Mouse (Mus musculus): ENCODE results near the gene Gpr180. TPM values are rescaled to one million over a fixed set of nuclear protein-coding genes. Genes with fewer than 3 reads are reported as not detected.
A peak's percentile ranks its signal among the peaks of the same experiment; 100 is the strongest.

The Gpr180 gene
- total and polyA plus RNA-seq, 3 experiments: 9.6 to 23.0 (median 21.1) TPM

DNA sequence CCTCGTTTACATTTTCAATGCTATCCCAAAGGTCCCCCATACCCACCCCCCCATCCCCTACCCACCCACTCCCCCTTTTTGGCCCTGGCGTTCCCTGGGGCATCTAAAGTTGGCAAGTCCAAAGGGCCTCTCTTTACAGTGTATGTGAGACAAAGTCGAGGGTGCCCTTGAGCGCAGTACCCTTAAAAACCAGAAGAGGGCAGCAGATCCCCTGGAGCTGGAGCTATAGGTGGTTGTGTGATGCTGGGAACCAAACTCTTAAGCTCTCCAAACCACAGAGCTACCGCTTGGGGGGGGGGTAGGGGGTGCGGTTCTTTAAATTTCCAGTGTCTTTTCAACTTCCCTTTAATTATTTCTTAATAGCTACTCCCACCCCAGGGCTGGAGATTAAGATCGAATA, 66.1 kb downstream of the Gpr180 start:
- no peak for DNase-seq (ENCODE audit: low spot score)
- no peaks in the 10 kb centered on the region for H3K27me3 ChIP-seq (ENCODE audit: insufficient read depth, low read length)
- H3K36me3 ChIP-seq (replicated peaks): no peaks in the 10 kb centered on the region
- H3K9me3 ChIP-seq (replicated peaks): peaks cover 9% of the 10 kb centered on the region
- TF ChIP-seq POLR2AphosphoS5 (IDR thresholded peaks at IDR 0.05; ENCODE audit: insufficient replicate concordance, low read depth, low read length): no peak
- no peak for TF ChIP-seq TAL1 (conservative IDR thresholded peaks at IDR 0.05; ENCODE audit: low read depth, low read length)
- TF ChIP-seq GATA2 (IDR thresholded peaks at IDR 0.05; ENCODE audit: borderline replicate concordance, low read depth, low read length): no peak
- TF ChIP-seq GATA1 (IDR thresholded peaks at IDR 0.05; ENCODE audit: borderline replicate concordance, low read length): no peak
- 0 out of 2 replicates have a peak, but pooled peaks have one; percentile 15 for TF ChIP-seq CTCF (IDR thresholded peaks at IDR 0.05; ENCODE audit: low read depth, low read length)
- no peak for ATAC-seq (ENCODE audit: extremely low read depth, insufficient number of reproducible peaks, low FRiP score, poor library complexity, severe bottlenecking)
- H3K4me1 ChIP-seq (ENCODE audit: insufficient read depth, low read depth, low read length): peaks cover 33% of the 10 kb centered on the region
- no peak overlapping the region for H3K4me3 ChIP-seq (ENCODE audit: low read depth, low read length)

DNA sequence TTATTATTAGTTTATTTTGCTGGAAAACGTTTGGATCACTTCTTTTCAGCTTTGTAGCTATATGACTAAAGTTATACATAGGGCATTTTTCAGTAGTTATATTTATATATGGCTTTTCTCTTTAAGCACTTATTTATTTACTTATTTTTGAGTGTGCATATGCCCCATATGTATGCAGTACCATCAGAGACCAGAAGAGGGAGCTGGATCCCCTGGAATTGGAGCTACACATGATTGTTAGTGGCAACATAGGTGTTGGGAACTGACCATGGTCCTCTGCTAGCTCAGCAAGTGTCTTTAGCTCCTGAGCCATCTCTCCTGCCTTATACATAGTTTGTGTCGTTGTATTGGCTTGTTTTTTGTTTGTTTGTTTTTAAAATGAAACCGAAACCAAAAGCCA, 70.4 kb downstream of the Gpr180 start:
- DNase-seq (ENCODE audit: low spot score): no peak
- no peaks in the 10 kb centered on the region for H3K36me3 ChIP-seq (replicated peaks)
- no peak overlapping the region for H3K4me3 ChIP-seq (ENCODE audit: low read depth, low read length)
- ATAC-seq (ENCODE audit: extremely low read depth, insufficient number of reproducible peaks, low FRiP score, poor library complexity, severe bottlenecking): no peak
- peaks cover 12% of the 10 kb centered on the region for H3K27me3 ChIP-seq (ENCODE audit: insufficient read depth, low read length)
- H3K9me3 ChIP-seq (replicated peaks): peaks cover 2% of the 10 kb centered on the region
- peaks cover 14% of the 10 kb centered on the region for H3K4me1 ChIP-seq (ENCODE audit: insufficient read depth, low read depth, low read length)
- TF ChIP-seq CTCF (IDR thresholded peaks at IDR 0.05; ENCODE audit: low read depth, low read length) (peak; percentile 43), POLR2AphosphoS5 (IDR thresholded peaks at IDR 0.05; ENCODE audit: insufficient replicate concordance, low read depth, low read length) (no peak)

DNA sequence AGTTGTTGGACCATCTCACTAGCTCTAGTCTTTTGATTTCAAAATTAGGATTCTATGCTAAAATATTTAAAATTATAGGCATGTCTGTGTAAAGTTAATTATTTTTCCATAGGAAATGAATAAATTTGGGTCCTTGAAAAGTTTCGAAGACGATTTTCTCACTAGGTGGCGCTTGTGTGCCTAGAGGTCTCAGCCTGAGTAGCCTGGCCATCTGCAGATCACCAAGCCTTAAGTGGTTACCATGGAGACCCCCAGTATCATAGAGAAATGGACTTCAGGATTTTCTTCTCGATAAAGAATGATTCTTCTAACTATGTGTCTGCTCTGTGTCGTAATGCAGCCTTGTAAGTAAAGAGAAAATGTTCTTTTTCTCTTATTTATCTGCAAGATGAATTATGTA, 72.7 kb downstream of the Gpr180 start:
- no peak for DNase-seq (ENCODE audit: low spot score)

DNA sequence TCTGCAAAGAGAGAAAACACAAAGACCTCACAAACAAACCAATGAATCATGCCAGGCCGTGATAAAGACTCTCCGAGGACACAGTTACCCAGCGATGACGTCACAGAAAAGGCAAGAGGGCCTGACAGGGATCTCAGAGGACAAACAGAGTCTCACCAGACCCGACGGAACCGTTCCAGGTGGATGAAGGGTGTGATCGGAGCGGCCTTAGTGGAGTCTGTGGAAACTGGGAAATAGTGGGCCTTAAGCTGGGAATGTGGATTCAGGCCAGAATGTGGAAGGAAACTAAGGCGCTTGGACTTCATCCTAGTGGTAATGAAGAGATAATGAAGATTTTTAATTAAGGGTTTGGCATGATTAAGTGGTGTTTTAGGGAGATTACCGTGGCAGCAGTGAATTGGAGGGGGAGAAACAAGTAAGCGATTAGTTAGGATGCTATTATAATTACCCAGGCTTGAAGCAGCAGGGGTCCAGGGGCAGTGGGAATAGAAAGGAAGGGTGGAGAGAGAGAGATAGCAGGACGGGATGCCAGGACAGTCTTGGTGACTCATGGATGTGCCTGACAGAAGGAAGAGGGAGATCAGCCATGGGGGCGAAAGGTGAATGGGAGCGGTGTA, 75.3 kb downstream of the Gpr180 start:
- TF ChIP-seq GATA1 (IDR thresholded peaks at IDR 0.05; ENCODE audit: borderline replicate concordance, low read length): no peak
- TF ChIP-seq TAL1 (conservative IDR thresholded peaks at IDR 0.05; ENCODE audit: low read depth, low read length): no peak
- TF ChIP-seq CTCF (IDR thresholded peaks at IDR 0.05; ENCODE audit: low read depth, low read length): no peak
- no peak for TF ChIP-seq POLR2AphosphoS5 (IDR thresholded peaks at IDR 0.05; ENCODE audit: insufficient replicate concordance, low read depth, low read length)

More for the DNA sequence above, 72.7 kb downstream of the Gpr180 start:
- Histone ChIP-seq H3K36me3 (replicated peaks) (no peaks in the 10 kb centered on the region), H3K4me3 (ENCODE audit: low read depth, low read length) (no peak overlapping the region), H3K27me3 (ENCODE audit: insufficient read depth, low read length) (peaks cover 21% of the 10 kb centered on the region), H3K4me1 (ENCODE audit: insufficient read depth, low read depth, low read length) (peaks cover 10% of the 10 kb centered on the region), H3K9me3 (replicated peaks) (peaks cover 2% of the 10 kb centered on the region)
- TF ChIP-seq CTCF (IDR thresholded peaks at IDR 0.05; ENCODE audit: low read depth, low read length): no peak
- TF ChIP-seq GATA1 (IDR thresholded peaks at IDR 0.05; ENCODE audit: borderline replicate concordance, low read length): no peak
- no peak for TF ChIP-seq GATA2 (IDR thresholded peaks at IDR 0.05; ENCODE audit: borderline replicate concordance, low read depth, low read length)
- TF ChIP-seq POLR2AphosphoS5 (IDR thresholded peaks at IDR 0.05; ENCODE audit: insufficient replicate concordance, low read depth, low read length): no peak
- TF ChIP-seq TAL1 (conservative IDR thresholded peaks at IDR 0.05; ENCODE audit: low read depth, low read length): no peak
- ATAC-seq (ENCODE audit: extremely low read depth, insufficient number of reproducible peaks, low FRiP score, poor library complexity, severe bottlenecking): 0 out of 2 replicates have a peak, but pooled peaks have one; percentile 51

More for the DNA sequence above, 75.3 kb downstream of the Gpr180 start:
- peaks cover 23% of the 10 kb centered on the region for H3K27me3 ChIP-seq (ENCODE audit: insufficient read depth, low read length)
- peaks cover 10% of the 10 kb centered on the region for H3K4me1 ChIP-seq (ENCODE audit: insufficient read depth, low read depth, low read length)
- H3K36me3 ChIP-seq (replicated peaks): no peaks in the 10 kb centered on the region
- DNase-seq (ENCODE audit: low spot score): no peak
- no peak for ATAC-seq (ENCODE audit: extremely low read depth, insufficient number of reproducible peaks, low FRiP score, poor library complexity, severe bottlenecking)
- no peak overlapping the region for H3K4me3 ChIP-seq (ENCODE audit: low read depth, low read length)
- H3K9me3 ChIP-seq (replicated peaks): peaks cover 2% of the 10 kb centered on the region

Other genes starting within 250 kb of the Gpr180 start
- 0.29 TPM in 1 of 2 replicates, not detected in the other for gene Dct, start 84.9 kb upstream of the Gpr180 start, total RNA-seq (2014; fragmentation: Nextera tagmentation)
- gene Dct, start 84.9 kb upstream of the Gpr180 start, total RNA-seq (2017): 0.23 and 0.44 TPM in 2 replicates
- not detected in 2 replicates for gene Dct, start 84.9 kb upstream of the Gpr180 start, polyA plus RNA-seq (2012)
- gene Tgds, start 4.4 kb upstream of the Gpr180 start, total RNA-seq (2014; fragmentation: Nextera tagmentation): 20.0 and 29.9 TPM in 2 replicates
- 8.5 and 12.2 TPM in 2 replicates for gene Tgds, start 4.4 kb upstream of the Gpr180 start, total RNA-seq (2017)
- gene Tgds, start 4.4 kb upstream of the Gpr180 start, polyA plus RNA-seq (2012): 3.1 and 6.5 TPM in 2 replicates
- gene Sox21, start 99.9 kb downstream of the Gpr180 start, total RNA-seq (2014; fragmentation: Nextera tagmentation): 3.0 and 4.6 TPM in 2 replicates
- gene Sox21, start 99.9 kb downstream of the Gpr180 start, total RNA-seq (2017): 1.2 and 1.3 TPM in 2 replicates
- 9.0 and 10.9 TPM in 2 replicates for gene Sox21, start 99.9 kb downstream of the Gpr180 start, polyA plus RNA-seq (2012)
- gene Gm9376, start 129.8 kb downstream of the Gpr180 start, total RNA-seq (2014; fragmentation: Nextera tagmentation): not detected in 2 replicates
- gene Gm9376, start 129.8 kb downstream of the Gpr180 start, total RNA-seq (2017): not detected in 2 replicates
- not detected in 2 replicates for gene Gm9376, start 129.8 kb downstream of the Gpr180 start, polyA plus RNA-seq (2012)